Mouse (Mus musculus) brain, embryonic 14.5 days (tissue): ENCODE measurements around the gene 1810055G02Rik. TPM values are rescaled to one million over a fixed set of nuclear protein-coding genes. Genes with fewer than 3 reads are reported as not detected.
A peak's percentile ranks its signal among the peaks of the same experiment; 100 is the strongest.

Experiments used
- DNase-seq: peaks from one replicate; pipeline ENCODE4 v3.0.0-alpha.2; 2011; ENCODE audit warnings: low read depth
- CTCF ChIP-seq: fragments of 200-500 bp; IDR thresholded peaks from 2 replicates; pipeline ENCODE4 v1.5.1; 2012; ENCODE audit warnings: inconsistent platforms, mild to moderate bottlenecking, moderate library complexity, borderline replicate concordance; ENCODE audit not compliant: insufficient read depth, insufficient read length; ENCODE audit errors: extremely low read depth
- POLR2A ChIP-seq: fragments of 200-500 bp; IDR thresholded peaks from 2 replicates; pipeline ENCODE4 v1.6.1; 2012; ENCODE audit warnings: mild to moderate bottlenecking, inconsistent platforms, borderline replicate concordance; ENCODE audit not compliant: poor library complexity, insufficient read depth, insufficient read length, severe bottlenecking; ENCODE audit errors: extremely low read depth
- polyA plus RNA-seq: library from polyadenylated mRNA; depleted of rRNA; stranded (reverse); fragments of >200 nt; gene quantifications from 2 replicates; pipeline ENCODE4 v1.2.3, GENCODE M21; 2012; rRNA removed

The 1810055G02Rik gene
- 48.5 and 50.3 TPM in 2 replicates for polyA plus RNA-seq

DNA sequence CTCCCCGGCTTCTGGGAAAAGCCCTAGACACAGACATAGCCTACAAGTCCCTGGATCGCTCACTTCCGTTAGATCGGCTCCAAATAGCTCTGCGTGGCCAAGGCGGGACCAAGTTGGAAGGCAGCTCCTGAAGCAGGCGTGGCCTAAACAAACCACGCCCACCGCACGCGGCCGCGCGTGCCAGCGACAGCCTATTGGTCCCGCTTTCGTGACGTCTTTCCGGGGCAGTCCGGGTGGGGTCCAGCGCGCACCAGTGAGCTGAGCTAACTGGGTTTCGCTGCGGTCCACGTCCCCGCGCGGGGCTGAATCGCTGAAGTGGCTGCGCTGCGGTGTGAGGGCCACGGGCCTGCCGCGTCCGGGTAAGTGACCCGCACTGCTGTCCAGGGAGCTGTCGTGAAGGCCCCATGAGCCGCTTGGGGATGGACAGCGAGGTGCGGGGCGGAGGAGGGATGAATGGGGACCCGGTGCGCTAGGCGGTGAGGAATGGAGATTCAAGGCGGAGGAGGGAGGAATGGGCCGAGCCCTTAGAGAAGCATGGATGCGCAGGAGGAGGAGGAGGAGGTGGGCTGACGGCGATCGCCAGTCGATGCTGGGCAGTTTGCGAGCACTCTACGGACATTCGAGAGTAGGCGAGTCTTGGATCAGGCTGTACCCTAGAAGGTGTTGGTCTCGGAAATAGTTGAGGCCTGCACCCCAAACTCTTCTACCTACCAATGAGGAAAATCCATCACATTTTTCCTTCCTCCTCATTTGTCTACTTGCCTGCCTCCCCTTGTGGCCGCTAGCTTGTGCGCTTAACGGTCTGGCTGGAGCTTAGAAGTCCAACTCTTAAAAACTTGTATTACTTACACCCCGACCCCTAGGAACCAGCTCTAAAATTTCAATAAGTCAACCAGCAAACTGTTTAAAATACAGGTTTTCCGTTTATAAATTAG, at the start of gene 1810055G02Rik:
TSS of gene 1810055G02Rik (plus strand) at position 216 of the 935 bp plus-strand sequence.
- TF ChIP-seq CTCF, result no peak
- peak; percentile 59; the same call in 1 of the 2 replicates for TF ChIP-seq POLR2A
- DNase-seq, result peak; percentile 99

- no peak for DNase-seq
- TF ChIP-seq CTCF, result no peak
- TF ChIP-seq POLR2A, result no peak
Measured at GRCm38 (mm10) chr19:3665510-3665909, 42.6 kb upstream of the 1810055G02Rik start.

GRCm38 (mm10) chr19:3666632-3667031, 41.5 kb upstream of the 1810055G02Rik start:
- no peak for TF ChIP-seq POLR2A
- TF ChIP-seq CTCF, result no peak
- no peak for DNase-seq

GRCm38 (mm10) chr19:3667155-3667895, 40.8 kb upstream of the 1810055G02Rik start:
- DNase-seq, result no peak
- no peak for TF ChIP-seq POLR2A
- no peak for TF ChIP-seq CTCF

GRCm38 (mm10) chr19:3667979-3668378, 40.1 kb upstream of the 1810055G02Rik start:
- TF ChIP-seq POLR2A, result no peak
- TF ChIP-seq CTCF, result no peak
- no peak for DNase-seq

DNA sequence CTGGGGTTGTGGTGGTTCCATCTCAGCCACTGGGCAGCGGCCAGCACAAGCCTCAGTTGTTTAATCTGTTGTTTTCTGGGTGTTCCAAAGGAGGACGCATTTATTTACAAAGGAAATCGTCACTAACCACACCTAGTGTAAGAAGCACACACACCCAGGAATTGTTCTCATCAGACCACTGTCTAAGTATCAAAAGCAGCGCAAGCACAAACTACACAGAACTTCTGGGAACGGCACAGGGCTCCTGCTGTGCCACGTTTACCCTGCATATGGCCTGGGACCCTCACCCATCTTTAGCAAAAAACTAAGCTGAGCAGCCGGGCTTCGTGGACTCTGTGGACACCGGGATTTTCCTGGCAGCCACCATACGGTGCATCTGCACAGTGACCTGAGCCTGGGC, 39.5 kb upstream of the 1810055G02Rik start:
- DNase-seq, result no peak
- TF ChIP-seq POLR2A (no peak), CTCF (no peak)

DNA sequence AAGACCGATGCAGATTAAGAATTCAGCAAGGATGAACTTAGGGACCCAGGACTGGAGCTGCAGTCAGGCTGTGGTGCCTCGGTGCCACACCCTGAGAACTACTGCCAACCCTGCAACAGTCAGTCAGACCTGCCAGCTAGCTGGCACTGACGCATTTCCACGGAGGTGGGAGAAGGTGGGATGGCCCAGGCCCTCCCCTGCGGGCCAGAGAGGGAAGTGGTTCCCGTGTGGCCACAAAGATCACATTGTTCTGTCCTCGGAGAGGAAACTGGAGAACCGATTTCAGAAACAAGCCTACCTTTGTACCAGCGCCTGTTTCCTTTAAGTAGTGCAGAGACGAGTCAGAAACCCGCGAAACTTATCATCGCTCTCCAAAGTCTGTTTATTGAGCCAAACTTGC, 39.0 kb upstream of the 1810055G02Rik start:
- TF ChIP-seq CTCF (no peak), POLR2A (no peak)
- peak; percentile 40 for DNase-seq

DNA sequence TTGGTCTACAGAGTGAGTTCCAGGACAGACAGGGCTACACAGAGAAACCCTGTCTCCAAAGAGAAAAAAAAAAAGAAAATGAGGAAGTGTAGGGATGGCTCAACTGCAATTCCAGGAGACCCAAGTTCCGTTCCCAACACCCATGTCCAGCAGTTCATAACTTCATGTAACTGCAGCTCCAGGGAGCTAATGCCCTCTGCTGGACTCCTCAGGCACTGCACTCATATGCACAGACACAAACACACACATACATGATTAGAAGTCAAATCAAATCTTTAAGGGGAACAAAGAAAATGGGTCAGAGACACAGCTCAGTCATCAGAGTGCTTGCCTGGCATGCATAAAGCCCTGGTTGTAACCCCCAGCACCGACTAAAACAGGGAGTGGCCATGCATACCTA, 34.9 kb upstream of the 1810055G02Rik start:
- no peak for DNase-seq

GRCm38 (mm10) chr19:3674122-3674855, 33.8 kb upstream of the 1810055G02Rik start:
- no peak for DNase-seq
- TF ChIP-seq CTCF (no peak), POLR2A (no peak)

More for the DNA sequence above, 34.9 kb upstream of the 1810055G02Rik start:
- TF ChIP-seq CTCF (peak; percentile 30; the same call in 1 of the 2 replicates), POLR2A (no peak)

GRCm38 (mm10) chr19:3680732-3681131, 27.4 kb upstream of the 1810055G02Rik start:
- peak; percentile 35 for DNase-seq
- no peak for TF ChIP-seq CTCF
- TF ChIP-seq POLR2A, result no peak

DNA sequence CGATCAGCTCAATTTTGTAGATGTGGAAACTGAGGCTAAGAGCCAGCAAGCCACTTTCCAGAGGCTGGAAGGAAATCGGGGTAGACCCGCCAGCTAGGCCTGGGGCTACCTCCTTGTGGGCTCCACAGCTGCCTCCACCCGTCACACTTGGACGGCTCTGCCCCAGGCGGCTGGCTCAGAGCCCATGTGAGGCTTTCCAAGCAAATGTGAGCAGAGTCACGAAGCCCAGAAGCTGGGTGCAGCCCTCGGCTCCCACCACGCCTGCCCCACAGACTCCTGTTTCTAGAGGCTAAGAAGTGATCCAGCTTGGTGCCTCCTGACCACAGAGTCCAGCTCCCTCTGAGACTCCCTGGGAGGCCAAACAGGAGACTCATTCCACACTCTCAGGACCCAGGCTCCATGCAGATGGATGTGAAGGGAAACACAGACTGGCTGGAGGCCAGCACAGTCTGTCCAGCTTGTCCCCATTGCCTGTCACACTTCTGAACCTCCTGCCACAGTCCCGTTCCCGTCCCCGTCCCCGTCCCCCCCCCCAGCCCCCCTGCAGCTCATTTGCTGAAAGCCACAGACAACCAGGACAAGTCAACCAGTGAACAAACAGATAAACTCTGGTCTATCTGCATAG, 26.7 kb upstream of the 1810055G02Rik start:
- DNase-seq, result peak; percentile 81
- no peak for TF ChIP-seq POLR2A
- TF ChIP-seq CTCF, result no peak

DNA sequence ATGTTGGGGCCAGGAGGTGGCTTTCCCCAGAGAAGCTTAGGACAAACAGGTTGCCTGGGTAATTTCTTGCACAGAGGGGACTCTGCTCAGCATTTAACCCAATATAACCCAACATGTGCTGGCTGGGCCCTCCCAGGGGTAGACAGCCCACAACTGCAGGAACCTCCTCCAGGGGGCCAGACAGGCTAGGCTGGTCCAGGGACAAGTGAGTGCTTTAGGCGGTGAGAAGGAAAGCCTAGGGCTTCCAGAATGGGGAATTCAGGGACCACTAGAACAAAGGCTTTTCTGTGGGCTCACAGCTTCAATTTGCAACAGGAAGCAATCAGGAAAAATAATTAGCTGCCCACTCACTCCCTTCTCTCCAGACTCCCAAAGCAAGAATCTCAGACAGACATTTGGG, 23.7 kb upstream of the 1810055G02Rik start:
- TF ChIP-seq POLR2A (no peak), CTCF (peak; percentile 9; the same call in 1 of the 2 replicates)
- DNase-seq, result peak; percentile 51
